Mouse (Mus musculus): ENCODE results near the gene Bcl2.

DNA sequence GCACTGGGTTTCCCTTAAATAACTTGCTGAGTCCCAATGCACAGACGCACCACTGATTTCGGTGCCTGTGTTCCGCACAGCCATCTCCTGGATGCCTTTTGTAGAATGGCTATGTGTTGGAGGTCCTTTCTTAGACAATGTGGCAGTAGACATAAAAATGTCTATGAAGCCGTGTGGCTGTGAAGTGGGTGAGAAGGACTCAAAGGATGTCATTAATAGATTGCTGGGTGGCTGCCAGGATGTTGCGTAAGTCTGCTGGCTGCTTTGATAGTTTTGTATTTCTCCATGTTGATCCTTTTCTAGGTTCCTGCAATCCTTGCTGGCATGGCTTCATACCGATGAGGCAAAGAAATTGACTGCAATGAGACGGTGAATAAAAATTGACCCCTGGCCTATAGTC lies 187.3 kb downstream of the Bcl2 start:
- TF ChIP-seq CTCF (IDR thresholded peaks at IDR 0.05; ENCODE audit: low read depth) (no peak), EP300 (IDR thresholded peaks at IDR 0.05; ENCODE audit: low read depth) (no peak)

Measured in heart, postnatal 0 days (tissue).